Mouse (Mus musculus) adrenal gland, adult 2 months (tissue): ENCODE measurements around the gene Ddn. TPM values are rescaled to one million over a fixed set of nuclear protein-coding genes. Genes with fewer than 3 reads are reported as not detected.
"Not testable (repeated sequence)": the region's sequence is repeated elsewhere in the genome, so short reads cannot be mapped to it uniquely, and the experiment has no call there.

Experiments used
- DNase-seq: peaks from one replicate; pipeline ENCODE4 v3.0.0; 2021
- polyA plus RNA-seq: library from polyadenylated mRNA; depleted of rRNA; stranded (reverse); fragments of >200 nt; gene quantifications from 2 replicates; pipeline ENCODE4 v1.2.3, GENCODE M21; 2012
- total RNA-seq, 2 experiments: library from RNA; stranded (reverse); gene quantifications; 2 replicates each; pipeline ENCODE4 v1.2.3; 2021

Ddn gene
- total and polyA plus RNA-seq, 3 experiments: 0.03 to 0.35 TPM; not detected in 1

DNA sequence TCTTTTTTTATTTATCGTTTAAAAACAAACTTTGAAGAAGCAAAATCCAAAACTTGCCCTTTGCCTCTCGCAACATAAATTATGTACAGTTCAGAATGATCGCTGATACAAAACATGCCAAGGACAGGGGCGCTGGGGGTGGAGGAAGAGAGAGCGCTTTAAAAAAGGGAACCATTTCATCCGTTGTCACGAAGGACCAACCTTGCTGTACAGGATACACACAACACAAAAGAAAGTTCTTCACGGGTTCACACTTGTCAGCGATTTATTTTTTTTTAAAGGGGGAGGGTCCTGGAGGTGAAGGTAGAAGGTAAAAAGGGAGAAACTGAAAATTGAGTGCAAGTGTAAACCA, 22.4 kb upstream of the Ddn start:
- DNase-seq: no peak

DNA sequence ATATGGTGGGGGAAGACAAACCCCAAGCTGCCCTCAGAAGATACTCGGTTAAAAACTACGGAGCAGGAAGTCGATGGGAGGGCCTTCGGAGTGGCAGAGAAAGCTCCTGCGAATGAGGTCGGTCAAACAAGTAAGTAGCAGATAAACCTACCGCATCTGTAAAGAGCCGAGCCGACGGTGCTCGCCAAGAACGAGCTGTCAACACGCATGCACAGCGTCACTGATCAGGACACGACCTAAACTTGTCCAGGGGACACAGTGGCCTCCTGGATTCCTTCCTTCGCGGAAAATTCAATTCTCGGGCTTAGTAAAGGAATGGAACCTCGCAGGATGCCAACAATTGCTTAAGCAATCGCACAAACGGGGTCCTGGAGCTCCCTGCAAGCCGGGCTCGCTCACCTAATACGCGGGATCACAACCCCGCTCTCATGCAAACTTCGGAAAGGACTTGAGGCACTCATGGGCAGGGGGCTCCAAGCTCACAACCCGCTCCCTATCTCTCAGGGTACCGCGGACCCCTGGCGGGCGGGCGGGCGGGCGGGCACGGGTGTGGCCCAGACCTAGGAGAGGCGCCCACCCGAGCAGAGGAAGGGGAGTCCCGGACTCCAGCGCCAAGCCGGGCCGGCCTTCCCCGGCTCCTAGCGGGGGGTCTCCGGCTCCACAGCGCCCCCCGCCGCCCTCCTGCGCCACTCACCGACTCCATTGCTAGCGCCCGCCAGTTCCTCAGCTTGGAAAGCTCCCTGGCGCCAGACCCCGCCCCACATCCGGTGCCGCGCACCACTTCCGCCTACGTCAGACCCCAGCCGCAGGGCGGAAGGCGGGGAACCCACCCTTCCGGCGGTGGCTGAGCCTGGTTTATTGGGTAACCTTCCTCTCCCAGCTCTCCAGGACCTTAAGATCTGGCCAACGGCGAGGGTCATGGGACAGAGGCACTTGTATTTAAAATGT, 21.7 kb upstream of the Ddn start, which contains the start of gene Prkag1:
Gene Prkag1, minus strand, starts transcription at position 786 of the 948 bp plus-strand sequence.
- DNase-seq: peak; percentile 98

DNA sequence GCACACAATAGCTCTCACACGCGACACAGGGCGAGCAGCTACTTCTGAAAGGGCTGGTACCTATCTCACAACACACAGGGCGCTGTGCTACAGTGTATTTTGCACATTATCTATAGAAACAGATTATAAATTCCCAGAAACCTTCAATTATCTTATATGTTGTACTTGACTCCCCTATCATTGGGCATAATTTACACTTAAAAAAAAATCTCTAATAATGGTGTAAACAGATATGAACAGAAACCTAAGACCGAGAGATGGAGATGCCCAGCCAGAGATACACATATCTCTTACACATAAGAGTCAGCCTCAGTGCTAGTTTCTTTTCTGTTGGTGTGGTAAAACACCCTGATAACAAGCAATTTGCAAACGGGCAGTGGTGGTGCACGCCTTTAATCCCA, 18.3 kb upstream of the Ddn start:
- no peak for DNase-seq

DNA sequence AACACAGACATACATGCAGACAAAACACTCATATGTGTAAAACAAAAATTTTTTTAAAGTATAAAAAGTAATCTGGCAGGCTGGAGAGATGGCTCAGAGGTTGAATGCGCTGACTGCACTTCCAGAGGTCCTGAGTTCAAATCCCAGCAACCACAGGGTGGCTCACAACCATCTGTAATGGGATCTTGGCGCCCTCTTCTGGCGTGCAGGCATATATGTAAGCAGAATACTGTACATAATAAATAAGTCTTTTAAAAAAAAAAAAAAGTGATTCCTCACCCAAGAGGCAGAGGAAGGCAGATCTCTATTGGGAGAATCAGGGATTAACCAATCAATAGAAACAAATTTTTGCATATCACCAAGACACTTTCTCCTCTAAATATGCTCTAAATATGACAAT, 14.1 kb upstream of the Ddn start:
- no peak for DNase-seq

DNA sequence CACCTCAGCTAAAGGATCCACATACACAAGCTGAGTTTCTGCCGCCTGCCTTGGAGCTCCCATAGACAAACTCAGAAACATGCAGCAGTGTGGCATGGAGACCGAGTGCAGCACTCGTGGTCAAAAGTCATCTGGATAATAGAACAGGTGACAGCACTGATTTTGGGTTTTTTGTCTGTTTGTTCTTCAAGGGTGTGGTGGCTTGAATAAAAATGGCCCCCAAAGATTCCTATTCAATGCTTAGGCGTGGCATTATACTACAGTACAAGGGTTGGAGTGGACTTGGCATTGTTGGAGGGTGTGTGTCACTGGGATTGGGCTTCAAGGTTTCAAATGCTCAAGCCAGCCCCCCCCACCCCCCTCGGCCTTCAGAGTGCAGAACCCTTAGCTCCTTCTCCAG, 12.9 kb upstream of the Ddn start:
- no peak for DNase-seq

DNA sequence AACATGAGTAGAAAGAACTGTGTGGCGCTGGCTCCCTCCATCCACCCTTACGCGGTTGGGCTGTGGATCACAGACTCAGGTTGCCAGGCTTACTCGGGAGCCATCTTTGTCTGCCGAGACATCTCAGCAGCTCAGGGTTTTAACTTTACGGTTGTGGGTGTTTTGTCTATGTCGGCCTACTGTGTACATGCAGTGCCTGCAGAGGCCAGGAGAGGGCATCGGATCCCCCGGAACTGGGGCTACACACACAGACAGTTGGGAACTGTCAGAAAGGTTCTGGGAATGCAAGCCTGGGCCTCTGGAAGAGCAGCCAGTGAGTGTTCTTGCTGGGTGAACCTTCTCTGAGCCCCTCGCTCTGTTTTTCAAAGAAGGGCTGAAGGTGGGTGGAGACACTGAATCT, 12.1 kb upstream of the Ddn start:
- peak; percentile 41 for DNase-seq

DNA sequence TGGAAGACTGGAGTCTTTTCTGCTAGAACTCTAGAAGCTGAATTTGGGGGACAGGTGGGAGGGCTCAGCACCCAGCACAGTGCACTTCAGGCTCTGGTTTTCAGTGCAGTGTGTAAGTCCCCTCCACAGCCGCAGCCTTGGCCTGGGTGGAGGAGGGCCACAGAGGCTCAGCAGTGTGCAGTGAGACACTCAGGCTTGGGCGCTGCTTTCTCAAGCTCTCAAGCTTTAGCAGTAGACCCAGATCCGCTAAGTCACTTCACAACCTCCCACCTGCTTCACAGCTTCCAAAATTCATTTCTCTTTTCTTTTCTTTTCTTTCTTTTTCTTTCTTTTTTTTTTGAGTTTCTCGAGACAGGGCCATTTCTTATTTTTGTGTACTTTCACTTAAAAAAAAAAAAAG, 11.6 kb upstream of the Ddn start:
- no peak for DNase-seq

DNA sequence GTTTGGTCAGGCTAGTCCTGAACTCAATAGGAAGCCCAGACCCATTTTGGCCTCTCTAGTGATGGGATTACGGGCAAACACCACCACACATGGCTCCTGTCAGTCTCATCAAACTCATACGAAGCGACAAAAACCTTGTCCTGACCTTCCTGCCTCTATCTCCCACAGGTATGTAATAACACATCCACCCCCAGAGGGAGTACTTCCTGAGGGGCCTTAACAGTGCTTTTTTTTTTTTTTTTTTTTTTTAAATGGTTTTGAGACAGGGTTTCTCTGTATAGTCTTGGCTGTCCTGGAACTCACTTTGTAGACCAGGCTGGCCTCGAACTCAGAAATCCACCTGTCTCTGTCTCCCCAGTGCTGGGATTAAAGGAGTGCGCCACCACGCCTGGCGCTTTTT, 8.9 kb upstream of the Ddn start:
- no peak for DNase-seq

DNA sequence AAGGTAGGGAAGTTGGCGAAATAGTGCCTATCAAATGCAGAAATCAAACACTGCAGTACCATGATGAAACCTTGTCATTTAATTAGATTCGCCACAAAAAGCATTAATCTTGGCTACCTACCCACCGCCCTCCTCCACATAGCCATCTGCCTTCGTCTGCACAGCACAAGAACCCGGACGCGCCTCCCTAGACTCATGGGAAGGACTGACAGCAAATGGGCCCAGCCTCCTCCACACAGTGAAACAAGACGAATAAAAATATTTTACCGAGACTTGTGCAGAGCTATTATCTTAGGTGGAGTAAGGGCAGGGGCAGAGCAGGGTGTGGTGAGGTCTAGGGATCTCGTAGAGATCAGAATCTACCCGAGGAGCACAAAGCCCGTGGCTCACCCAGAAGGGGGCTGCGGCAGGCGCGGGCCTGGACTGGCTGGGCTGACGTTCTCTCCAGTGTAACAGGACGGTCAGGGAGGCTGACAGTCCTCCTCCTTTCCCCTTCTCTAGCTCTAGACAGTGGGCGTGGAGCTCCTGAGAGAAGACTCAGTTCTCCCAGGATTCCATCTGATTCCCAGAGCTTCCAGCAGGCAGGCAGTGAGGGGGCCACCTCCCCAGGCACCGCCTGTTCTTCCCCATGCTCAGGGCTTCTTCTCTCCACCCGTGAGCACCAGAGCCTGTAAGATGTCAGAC, 3.6 kb upstream of the Ddn start:
- DNase-seq: no peak

DNA sequence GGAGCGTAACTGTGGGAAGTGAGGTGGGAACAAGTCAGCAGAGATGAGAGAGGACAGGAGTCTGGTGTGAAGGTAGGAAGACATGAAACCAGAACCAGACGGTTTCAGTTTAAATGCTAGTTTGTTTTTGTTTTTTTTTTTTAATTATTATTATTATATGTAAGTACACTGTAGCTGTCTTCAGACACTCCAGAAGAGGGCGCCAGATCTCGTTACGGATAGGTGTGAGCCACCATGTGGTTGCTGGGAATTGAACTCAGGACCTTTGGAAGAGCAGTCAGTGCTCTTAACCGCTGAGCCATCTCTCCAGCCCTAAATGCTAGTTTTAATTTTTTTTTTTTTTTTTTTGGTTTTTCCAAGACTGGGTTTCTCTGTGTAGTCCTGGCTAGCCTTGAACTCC, 922 bp upstream of the Ddn start:
- not testable (repeated sequence) for DNase-seq

DNA sequence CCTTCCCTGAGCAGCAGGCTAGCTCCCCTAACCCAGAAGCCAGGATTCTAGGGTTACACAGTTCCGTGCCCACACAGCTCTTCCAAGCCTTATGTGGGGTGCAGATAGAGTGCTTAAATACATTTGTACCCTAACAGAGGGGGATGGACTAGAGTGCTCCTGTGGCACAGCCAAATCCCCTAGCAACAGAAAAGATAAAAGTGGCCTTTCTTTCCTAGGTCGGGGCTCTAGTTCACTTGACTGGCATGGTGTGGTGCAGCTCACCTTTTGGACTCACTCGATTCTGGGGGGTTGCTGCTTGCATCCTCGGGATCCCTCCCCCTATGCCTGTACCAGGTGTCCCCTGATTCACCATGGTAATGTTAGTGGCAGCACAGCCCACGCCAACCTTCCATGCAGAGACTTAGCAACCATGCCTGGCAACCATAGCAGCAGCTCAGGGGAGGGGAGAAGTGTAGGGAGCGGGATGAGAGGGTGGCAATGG, 597 bp downstream of the Ddn start:
- no peak for DNase-seq

DNA sequence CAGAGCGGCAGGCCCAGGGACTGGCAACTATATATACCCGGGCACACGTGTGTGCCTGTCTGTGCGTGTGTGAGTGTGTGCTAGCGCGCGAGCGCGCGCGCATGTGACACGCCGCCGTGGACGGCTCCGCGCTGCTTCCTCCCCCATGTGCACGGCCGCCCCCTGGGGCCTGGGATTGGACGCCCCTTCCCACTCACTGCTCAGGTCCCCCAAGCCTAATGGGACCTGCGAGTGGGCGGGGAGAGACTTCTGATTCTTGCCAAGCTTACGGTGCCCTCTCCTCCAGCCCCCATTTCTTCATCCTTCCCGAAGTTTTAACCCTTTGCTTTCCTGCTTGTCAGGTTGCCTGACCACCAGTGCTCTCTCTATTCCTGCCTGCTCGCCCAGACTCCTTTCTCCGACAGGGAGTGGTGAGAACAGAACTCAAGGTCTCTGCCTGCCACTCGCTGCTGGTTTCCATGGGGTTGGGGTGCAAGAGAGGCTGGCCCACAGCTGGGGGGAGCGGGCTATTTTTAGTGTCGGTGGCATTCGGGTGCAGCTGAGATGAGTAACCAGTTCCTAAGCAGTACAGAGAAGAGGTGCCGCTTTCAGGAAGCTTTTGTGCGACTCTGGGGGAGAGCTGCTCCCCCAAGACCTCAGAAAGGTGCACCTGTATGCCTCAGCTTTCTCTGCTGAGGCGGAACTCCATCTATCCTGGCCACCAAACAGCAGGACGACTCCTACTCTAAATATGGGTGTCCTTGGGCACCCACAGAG, 1.2 kb downstream of the Ddn start:
- peak; percentile 68 for DNase-seq

DNA sequence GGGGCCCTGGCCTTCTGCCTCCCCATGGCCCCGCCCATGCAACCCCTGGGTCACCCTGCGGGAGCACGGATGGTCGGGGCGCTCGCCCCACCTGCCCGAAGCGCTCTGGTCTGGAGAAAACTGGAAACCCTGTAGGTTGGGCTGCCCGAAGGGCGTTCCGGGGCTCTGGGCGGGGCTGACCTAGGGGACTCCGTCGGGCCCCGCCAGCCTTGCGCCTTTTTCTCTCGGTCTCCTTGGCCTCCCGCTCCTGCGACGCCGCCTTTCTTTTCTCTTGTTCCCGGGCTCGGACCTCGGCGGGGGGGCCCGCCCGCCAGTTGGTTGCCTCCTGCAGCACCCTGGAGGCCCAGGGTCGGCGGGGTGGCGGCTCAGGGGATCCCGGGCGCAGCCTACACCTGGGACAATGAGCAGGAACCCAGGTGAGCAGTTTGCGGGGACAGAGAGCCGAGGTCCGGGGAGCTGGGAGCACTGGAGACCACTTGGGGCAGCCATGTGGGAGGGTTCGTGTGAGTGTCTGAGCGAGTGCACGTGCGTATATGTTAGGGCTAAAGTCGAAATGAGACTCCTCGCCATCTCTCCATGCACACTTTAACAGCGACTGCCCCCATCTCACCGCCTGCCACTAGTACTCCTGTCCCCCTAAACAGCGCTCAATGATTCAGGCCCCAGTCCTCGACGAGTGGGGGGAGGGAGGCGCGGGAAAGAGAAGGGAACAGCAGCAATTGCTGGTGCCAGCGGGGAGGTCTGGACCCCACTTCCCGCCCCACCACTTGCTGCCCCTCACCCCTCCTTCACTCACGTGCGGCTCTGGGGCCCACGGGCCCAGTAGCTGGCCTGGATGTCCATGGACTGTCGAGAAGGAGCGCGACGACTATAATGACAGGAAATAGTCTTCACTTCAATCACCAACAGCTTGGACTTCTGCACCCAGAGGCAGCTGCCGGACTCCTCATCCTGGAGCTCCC, 2.2 kb downstream of the Ddn start:
- DNase-seq: no peak

DNA sequence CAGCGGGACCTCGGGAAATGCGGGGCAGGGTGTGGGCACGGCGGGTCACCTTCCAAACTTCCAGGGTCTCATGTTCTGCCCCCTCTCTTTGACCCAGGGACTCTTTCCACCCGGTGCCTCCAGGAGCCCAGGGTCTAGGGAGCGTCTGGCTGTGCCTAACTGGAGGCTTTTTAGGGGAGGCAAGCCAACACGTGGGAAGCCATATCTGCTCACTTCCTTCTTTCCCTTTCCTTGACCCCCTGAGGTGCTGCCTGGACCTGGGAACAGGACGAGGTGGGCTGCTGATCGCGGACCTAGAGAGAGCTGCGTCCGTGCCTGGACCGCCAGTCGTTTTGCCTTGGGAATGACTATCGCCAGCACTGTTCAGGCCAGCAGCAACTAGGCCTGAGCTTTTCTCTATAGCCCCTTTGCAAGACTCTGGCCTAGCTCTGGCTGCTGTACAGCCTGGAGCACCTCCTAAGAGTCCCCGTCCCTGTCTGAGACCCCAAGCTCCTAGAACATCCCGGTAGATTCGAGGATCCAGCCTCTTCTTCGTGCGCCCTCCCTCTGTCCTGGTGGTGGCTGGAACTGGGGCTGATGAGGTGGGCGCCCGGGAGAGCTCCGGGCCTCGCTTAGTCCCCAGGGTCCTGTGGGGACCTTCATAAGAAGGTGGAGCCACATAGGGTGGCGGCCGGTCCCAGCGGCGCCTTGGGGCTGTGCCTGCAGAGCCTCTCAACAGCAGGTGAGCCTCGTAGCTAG, 3.0 kb downstream of the Ddn start:
- no peak for DNase-seq

DNA sequence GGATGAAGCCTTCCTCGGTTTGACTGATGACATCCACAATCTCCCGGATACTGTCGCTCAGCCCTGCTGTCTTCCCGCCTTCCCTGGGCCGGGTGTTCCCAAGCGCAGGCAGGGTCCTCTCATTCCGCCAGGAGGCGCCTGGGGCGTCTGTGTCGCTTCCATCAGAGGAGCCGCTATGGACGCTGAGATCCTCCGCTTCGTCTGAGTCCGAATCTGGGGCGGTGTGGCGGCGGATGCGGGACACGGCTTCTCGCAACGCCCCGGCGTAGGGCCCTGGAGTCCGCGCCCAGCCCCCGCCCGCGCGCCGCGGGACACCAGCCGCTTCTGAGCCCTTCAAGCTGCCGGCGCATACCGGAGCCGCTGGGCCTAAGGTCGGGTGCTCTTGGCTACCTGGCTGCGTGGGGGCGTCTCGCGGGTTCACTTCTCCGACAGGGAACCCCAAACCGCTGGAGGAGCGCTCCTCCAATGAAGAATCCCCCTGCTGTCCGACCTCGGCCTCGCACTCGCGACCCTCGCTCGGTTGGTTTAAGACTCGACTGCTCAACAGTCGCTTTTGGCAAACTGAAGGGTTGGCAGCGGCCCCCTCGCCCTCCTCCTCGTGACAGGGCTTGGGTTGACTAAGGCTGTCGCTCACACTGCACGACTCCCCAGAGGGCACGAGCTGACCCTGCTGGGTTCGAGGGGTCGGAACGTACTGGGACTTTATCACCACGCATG, 3.8 kb downstream of the Ddn start:
- DNase-seq: peak; percentile 81

DNA sequence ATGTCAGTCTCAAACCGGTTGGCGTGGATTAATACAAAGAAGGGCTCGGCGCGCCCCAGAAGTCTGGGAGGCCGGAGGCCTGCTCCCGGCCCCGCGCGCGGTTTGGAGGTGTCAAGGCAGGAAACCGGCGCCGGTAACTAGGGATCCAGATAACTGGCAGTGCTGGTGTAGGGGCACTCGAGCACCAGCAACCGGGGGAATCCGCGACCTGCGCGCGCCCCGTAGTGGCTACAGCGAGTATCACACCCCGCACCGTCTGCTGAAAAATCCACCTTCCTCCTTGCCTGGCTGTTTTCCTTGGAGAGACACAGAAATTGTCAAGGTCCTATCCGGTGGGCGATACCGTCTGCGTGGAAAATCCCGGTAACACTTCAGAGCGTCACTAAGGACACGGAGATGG, 5.2 kb downstream of the Ddn start:
- peak; percentile 90 for DNase-seq

DNA sequence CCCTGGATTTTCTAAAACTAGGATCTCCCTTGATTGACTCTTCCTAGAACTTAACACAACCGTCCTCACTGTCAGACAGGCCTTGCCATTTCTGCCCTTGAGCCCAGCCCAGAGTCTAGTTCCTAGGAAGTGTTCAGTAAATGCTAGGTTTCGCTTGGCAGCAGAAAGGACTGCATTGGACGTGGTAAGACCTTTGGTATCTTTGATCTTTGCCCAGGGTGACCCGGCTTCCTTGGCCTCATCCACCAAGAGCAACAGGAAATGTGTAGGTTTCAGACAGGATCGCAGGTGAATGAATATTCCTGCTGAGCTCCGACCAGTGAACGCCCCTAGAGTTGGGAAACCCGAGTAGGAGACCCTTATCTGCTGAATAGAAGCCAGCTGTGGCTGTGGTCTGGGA, 6.4 kb downstream of the Ddn start:
- DNase-seq: no peak

DNA sequence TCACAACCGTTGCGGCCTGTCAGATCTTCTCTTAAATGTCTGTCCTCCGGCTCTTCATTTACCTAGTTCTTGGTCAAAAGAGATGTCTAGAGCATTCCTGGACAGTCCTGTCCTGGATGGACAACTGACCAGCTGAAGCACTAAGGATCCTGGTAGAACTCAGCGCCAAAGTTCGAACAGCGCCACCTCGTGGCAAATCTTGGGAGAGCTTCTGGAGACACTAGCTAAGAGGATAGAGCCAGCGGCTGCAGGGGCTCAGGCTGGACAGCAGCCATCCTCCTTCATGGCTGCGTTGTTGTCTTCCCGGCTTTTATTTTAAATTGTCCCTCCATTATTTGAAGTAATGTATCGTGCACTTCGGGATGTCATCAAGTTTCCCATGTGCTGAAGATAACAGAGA, 9.9 kb downstream of the Ddn start:
- peak; percentile 77 for DNase-seq

DNA sequence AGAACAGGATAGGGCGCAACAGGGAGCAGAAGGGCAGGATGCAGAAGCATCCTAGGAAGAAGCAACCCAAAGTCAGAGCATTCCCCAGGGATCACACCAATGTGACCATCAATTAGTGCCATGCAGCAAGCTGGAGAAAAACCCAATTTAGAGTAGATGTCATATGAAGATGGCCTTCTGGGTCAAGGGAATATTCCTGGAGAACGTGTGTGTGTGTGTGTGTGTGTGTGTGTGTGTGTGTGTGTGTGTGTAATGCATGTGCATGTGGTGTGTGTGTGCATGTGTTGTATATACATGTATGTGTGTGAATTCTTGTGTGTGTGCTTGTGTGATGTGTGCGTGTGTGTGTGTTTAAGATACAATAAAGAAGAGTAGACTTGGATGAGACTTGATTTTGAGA, 10.4 kb downstream of the Ddn start:
- no peak for DNase-seq
